Mouse (Mus musculus): Measurements from ENCODE around the gene Myh9. TPM values are rescaled to one million over a fixed set of nuclear protein-coding genes. Genes with fewer than 3 reads are reported as not detected.

The Myh9 gene
- total RNA-seq, 2 experiments from 2014 or later: 270 to 287 TPM

DNA sequence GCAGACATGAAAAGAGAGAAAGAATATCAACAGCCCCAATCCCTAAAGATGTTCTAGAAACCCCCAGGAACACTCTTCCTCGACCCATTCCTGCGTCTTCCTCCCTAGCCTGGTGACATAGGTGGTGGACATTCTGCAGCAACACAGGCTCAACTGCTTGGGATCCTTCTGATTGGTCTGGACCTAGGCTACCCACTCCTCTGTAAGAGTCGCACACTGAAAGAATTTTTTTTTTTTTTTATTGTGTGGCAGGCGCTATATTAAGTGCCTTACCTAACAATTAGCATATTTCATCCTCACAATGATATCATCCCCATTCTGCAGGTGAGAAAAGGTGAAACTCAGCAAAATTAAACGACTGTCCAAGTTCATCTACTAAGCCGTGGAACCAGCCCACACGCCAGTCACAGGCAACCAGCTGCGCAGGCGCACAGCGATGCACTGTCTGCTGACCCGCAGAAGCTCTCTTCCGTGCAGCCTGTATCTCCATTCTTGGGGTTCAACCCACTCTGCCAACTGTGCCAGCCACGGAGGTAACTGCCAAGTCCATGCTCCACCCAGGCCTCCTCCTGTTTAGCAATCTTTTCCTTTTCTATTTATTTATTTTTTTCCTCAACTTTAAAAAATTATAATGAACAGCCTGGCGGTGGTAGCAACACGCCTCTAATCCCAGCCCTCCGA, 3.1 kb upstream of the Myh9 start:
- peak in 1 of 2 experiments; percentile 29 for DNase-seq (ENCODE audit: low spot score in 2 of 2)

DNA sequence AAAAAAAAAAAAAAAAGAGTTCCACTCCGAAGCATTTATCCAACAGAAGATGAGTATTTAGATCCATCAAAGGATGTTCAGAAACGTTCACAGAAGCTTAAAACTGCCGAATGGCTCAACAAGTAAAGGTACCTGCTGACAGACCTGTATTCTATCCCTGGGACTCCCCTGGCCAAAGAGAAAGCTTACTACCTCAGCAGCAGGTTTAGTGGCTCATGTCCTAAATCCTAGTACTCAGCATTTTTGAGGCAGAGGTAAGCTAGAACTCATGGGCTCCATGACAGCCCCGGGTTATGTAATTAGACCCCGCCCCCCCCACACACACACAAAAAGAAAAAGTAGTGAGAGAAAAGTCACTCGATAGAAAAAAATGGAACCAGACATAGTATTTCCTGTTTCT, 2.1 kb upstream of the Myh9 start:
- DNase-seq (ENCODE audit: low spot score in 2 of 2): no peak

DNA sequence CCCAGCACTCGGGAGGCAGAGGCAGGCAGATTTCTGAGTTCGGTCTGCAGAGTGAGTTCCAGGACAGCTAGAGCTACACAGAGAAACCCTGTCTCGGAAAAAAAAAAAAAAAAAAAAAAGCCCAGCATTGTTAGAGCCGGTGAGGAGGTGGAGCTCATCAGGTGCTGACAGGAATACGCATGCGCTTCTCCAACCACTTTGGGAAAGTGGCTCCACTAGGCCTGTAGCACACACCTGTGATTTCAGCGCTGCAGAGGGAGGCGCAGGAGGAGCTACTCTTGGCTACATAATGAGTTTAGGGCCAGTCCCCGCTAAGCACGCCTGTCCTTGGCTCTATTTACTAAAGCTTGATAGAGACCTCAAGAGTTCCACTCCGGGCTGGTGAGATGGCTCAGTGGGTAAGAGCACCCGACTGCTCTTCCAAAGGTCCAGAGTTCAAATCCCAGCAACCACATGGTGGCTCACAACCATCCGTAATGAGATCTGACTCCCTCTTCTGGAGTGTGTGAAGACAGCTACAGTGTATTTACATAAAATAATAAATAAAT, 1.6 kb upstream of the Myh9 start:
- DNase-seq (ENCODE audit: low spot score in 2 of 2): peak in 1 of 2 experiments; percentile 19

GRCm38 (mm10) chr15:77843046-77843445, 1.1 kb upstream of the Myh9 start:
- DNase-seq (ENCODE audit: low spot score in 2 of 2): no peak

DNA sequence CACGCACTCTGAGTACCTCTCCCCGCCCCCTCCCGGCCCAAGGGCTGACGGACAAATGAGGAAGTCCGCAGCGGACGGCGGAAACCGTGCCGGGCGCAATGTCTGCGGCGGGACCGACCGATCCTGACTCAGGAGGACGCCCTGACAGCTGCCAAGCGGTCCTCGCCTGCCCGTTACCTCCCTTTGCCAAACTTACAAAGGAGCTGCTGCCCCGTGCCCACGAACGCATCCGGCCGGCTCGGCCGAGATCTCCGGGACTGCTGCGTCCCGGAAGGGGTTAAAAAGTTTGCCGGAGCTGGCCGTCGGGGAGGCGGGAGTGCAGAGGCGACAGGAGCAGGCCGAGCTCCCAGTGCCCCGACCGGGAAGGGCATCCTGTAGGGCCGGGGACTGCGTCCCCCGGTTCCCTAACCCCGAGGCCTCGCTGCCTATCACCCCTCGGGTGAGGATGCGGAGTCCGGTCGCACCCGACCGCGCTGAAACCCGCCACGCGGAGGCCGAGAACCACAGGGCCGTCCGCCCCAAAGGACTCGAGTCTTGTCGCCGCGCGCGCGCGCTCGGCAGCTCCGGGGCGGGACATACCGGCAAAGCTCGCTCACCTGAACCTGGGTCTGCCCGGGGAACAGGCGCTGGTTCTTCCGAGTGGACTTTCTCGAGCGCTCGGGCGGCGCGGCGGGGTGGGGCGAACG, 471 bp downstream of the Myh9 start:
- DNase-seq (ENCODE audit: low spot score in 2 of 2): peak; percentile 68 to 73

GRCm38 (mm10) chr15:77840450-77841360, 1.3 kb downstream of the Myh9 start:
- peak in 1 of 2 experiments; percentile 38 for DNase-seq (ENCODE audit: low spot score in 2 of 2)

GRCm38 (mm10) chr15:77839529-77840286, 2.3 kb downstream of the Myh9 start:
- peak in 1 of 2 experiments; percentile 26 for DNase-seq (ENCODE audit: low spot score in 2 of 2)

- no peak for DNase-seq (ENCODE audit: low spot score in 2 of 2)
Observed at GRCm38 (mm10) chr15:77838530-77839387, 3.2 kb downstream of the Myh9 start.

- DNase-seq (ENCODE audit: low spot score in 2 of 2): peak in 1 of 2 experiments; percentile 20
Observed at GRCm38 (mm10) chr15:77837444-77838117, 4.4 kb downstream of the Myh9 start.

GRCm38 (mm10) chr15:77836692-77837443, 5.1 kb downstream of the Myh9 start:
- peak in 1 of 2 experiments; percentile 22 for DNase-seq (ENCODE audit: low spot score in 2 of 2)

- DNase-seq (ENCODE audit: low spot score in 2 of 2): peak in 1 of 2 experiments; percentile 53
Observed at GRCm38 (mm10) chr15:77835930-77836653, 5.9 kb downstream of the Myh9 start.

GRCm38 (mm10) chr15:77834336-77835268, 7.4 kb downstream of the Myh9 start:
- peak in 1 of 2 experiments; percentile 20 for DNase-seq (ENCODE audit: low spot score in 2 of 2)

- DNase-seq (ENCODE audit: low spot score in 2 of 2): peak in 1 of 2 experiments; percentile 17
Observed at GRCm38 (mm10) chr15:77833731-77834130, 8.2 kb downstream of the Myh9 start.

DNA sequence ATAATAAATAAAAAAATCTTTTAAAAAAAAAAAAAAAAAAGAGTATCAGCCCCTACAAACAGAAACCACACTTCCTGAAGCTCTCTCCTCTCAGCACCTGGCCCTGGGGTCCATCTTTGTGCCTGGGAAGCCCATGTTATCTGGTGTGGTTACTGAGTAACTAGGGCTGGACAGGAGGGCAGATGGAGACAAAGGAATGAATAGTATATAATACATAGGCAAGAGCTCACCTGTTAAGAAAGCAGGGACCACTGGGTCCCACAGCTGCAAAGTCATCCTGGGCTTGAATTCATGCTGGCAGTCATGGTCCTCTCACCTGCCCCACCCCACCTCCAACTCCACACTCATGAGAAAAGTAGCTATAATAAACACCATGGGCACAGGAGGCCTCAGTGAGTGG, 8.9 kb downstream of the Myh9 start:
- no peak for DNase-seq (ENCODE audit: low spot score in 2 of 2)

- no peak for DNase-seq (ENCODE audit: low spot score in 2 of 2)
Observed at GRCm38 (mm10) chr15:77832458-77832904, 9.5 kb downstream of the Myh9 start.

DNA sequence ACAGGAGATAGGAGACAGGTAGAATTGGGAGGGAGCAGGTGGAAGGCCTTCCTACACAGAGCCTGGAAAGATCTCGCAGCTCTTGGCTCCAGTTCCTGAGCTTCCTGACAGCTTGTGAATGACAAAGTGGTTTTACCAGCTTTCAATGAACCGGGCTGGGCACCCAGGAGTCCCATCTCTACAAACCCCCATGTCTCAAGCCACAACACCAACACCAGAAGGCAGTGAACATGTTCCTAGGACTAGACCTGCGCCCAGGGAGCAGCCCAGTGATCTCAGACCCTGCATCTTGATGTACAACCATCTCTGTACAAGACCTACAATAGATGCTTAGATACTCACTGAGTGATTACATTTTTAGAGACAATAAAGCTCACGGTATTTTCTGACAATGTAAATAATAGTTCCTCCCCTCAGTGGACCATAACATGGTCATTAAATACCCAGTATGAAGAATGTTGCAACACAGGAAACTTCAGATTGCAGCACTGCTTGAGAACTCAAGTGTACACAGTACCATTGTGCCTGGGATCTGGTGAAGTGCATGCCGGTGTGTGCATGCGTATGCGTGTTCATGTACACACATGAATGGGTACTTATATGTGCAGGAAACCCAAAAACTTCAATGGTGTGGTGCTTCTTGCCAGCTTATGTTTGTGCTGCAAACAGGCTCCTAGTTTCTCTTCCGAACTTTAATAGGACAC, 10.1 kb downstream of the Myh9 start:
- DNase-seq (ENCODE audit: low spot score in 2 of 2): no peak
